Mouse (Mus musculus): Measurements from ENCODE around the gene 1190002N15Rik. TPM values are rescaled to one million over a fixed set of nuclear protein-coding genes. Genes with fewer than 3 reads are reported as not detected.

Gene 1190002N15Rik
- polyA plus RNA-seq, 1 experiment from 2014 or later, result 6.4 TPM

- Histone ChIP-seq H3K4me1 (peaks cover 16% of the 10 kb centered on the region), H3K27me3 (replicated peaks; ENCODE audit: low read depth, poor library complexity, severe bottlenecking) (no peaks in the 10 kb centered on the region), H3K27ac (replicated peaks) (no peak overlapping the region), H3K36me3 (replicated peaks) (no peaks in the 10 kb centered on the region), H3K4me3 (no peak overlapping the region), H3K9me3 (no peaks in the 10 kb centered on the region)
- WGBS, result 65% methylated on average over 10 of the region's 10 CpGs
- DNase-seq (ENCODE audit: low spot score), result no peak
Observed at GRCm38 (mm10) chr9:94540343-94541095, 2.6 kb upstream of the 1190002N15Rik start.

GRCm38 (mm10) chr9:94539346-94539865 lies 1.5 kb upstream of the 1190002N15Rik start:
- Histone ChIP-seq H3K4me3 (peak overlapping the region; percentile 81), H3K9me3 (no peaks in the 10 kb centered on the region), H3K27me3 (replicated peaks; ENCODE audit: low read depth, poor library complexity, severe bottlenecking) (no peaks in the 10 kb centered on the region), H3K27ac (replicated peaks) (peak overlapping the region; percentile 95; the same call in 1 of the 2 replicates), H3K36me3 (replicated peaks) (no peaks in the 10 kb centered on the region), H3K4me1 (peaks cover 22% of the 10 kb centered on the region)
- DNase-seq (ENCODE audit: low spot score), result no peak
- 41% methylated on average over 8 of the region's 8 CpGs for WGBS

- Histone ChIP-seq H3K9me3 (no peaks in the 10 kb centered on the region), H3K4me3 (peak overlapping the region; percentile 81), H3K27ac (replicated peaks) (peak overlapping the region; percentile 95), H3K4me1 (peaks cover 22% of the 10 kb centered on the region), H3K27me3 (replicated peaks; ENCODE audit: low read depth, poor library complexity, severe bottlenecking) (no peaks in the 10 kb centered on the region), H3K36me3 (replicated peaks) (no peaks in the 10 kb centered on the region)
- WGBS, result under 1% methylated on average over 22 of the region's 22 CpGs
- no peak for DNase-seq (ENCODE audit: low spot score)
Observed at GRCm38 (mm10) chr9:94538823-94539143, 902 bp upstream of the 1190002N15Rik start.

DNA sequence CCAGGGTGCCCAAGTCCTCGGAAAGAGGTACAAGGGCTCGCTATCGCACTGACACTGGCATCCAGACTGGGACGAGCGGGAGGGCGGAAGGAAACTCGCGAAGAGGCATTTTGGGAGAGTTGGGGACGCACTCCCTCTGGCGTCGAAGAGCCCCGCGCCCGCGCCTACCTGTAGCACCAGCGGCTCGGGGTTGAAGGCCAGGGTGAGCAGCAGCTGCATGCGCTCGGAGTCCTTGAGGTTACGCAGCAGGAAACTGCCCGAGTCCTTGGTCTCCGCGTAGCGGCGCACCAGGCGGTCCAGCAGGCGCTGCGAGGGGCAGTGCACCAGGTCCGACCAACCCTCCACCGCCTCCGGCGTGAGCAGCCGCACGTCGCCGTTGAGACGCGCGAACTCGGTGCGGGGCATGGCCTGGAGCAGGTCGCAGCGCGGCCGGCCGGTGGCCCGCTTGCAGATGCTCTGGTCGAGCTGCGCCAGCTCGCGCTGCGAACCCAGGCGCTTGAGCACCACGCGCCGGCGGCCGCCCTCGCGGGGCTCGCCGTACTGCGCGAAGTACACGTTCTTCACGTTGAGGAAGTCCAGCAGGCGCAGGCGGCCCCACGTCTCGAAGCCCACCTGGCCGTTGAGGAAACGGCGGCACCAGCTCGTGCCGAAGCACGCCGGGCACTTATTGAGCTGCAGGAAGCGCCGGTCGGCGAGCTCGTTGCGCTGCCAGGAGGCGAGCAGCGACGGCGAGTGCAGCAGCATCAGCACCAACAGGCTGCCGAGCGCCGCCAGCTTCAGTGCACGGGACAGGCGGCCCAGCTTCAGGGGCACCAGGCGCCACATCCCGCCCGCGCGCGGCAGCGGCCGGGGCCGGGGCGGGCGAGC lies 597 bp downstream of the 1190002N15Rik start:
- Histone ChIP-seq H3K4me3 (peak overlapping the region; percentile 81), H3K4me1 (peaks cover 24% of the 10 kb centered on the region), H3K27ac (replicated peaks) (peak overlapping the region; percentile 95), H3K9me3 (no peaks in the 10 kb centered on the region), H3K27me3 (replicated peaks; ENCODE audit: low read depth, poor library complexity, severe bottlenecking) (no peaks in the 10 kb centered on the region), H3K36me3 (replicated peaks) (no peaks in the 10 kb centered on the region)
- under 1% methylated on average over 103 of the region's 103 CpGs for WGBS
- peak; percentile 84 for DNase-seq (ENCODE audit: low spot score)

DNA sequence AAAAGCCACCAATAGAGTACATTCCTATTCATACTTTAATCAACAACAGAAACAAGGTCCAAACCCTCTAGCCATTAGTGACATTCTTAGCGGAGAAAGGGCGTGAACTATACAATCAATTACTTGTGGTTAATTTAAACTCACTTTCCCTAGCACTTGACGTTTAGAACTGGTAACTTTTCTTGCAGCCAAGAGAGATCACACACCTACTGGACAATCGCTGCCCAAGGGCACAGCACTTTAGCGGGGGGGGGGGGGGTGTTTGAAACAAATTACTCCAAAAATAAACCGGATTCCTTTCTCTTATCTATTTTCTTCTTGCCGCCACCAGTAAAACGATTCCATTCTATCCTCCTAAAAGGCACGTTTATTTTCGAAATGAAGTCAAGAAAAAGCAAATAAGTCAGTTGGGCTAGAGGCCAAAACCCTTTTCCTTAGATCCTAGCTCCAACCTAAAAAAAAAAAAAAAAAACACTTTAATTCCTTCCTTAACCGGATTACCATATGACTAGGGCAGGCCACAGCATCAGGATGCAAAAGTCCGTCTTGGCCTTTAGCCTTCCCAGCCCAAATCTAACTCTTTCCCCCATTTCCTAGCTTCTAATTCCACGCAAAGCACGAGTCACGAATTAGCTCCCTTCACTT lies 1.5 kb downstream of the 1190002N15Rik start:
- no peaks in the 10 kb centered on the region for H3K36me3 ChIP-seq (replicated peaks)
- peaks cover 24% of the 10 kb centered on the region for H3K4me1 ChIP-seq
- H3K4me3 ChIP-seq, result peak overlapping the region; percentile 81
- H3K27ac ChIP-seq (replicated peaks), result peak overlapping the region; percentile 95
- no peaks in the 10 kb centered on the region for H3K9me3 ChIP-seq
- WGBS, result 1% methylated on average over 15 of the region's 15 CpGs
- no peak for DNase-seq (ENCODE audit: low spot score)
- H3K27me3 ChIP-seq (replicated peaks; ENCODE audit: low read depth, poor library complexity, severe bottlenecking), result no peaks in the 10 kb centered on the region

DNA sequence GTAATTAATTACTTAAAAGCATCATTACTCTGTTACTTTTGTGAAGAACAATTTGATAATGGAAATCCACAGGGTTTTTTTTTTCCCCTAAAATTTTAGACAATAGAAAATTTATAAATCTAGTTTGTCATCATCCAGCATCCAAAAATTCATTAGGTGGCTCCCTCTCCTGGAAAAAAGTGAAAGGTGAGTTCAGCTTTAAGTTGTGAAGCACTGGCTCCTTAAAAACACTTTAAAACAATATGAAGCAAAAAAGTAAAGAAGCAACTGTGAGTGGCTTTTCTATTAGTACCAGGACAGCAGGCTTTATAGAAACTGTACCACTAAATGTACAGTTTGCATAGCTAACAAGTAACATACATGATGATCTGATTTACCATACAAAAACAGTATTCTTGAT lies 3.1 kb downstream of the 1190002N15Rik start:
- Histone ChIP-seq H3K27me3 (replicated peaks; ENCODE audit: low read depth, poor library complexity, severe bottlenecking) (no peaks in the 10 kb centered on the region), H3K4me3 (peak overlapping the region; percentile 81), H3K36me3 (replicated peaks) (no peaks in the 10 kb centered on the region), H3K9me3 (no peaks in the 10 kb centered on the region), H3K4me1 (peaks cover 31% of the 10 kb centered on the region), H3K27ac (replicated peaks) (no peak overlapping the region)
- no peak for DNase-seq (ENCODE audit: low spot score)

GRCm38 (mm10) chr9:94534226-94534625 lies 3.7 kb downstream of the 1190002N15Rik start:
- Histone ChIP-seq H3K4me1 (peaks cover 28% of the 10 kb centered on the region), H3K27me3 (replicated peaks; ENCODE audit: low read depth, poor library complexity, severe bottlenecking) (no peaks in the 10 kb centered on the region), H3K9me3 (no peaks in the 10 kb centered on the region), H3K36me3 (replicated peaks) (no peaks in the 10 kb centered on the region), H3K4me3 (peak overlapping the region; percentile 16; the same call in 1 of the 2 replicates), H3K27ac (replicated peaks) (no peak overlapping the region)
- DNase-seq (ENCODE audit: low spot score), result no peak
- 69% methylated on average over 2 of the region's 2 CpGs for WGBS

DNA sequence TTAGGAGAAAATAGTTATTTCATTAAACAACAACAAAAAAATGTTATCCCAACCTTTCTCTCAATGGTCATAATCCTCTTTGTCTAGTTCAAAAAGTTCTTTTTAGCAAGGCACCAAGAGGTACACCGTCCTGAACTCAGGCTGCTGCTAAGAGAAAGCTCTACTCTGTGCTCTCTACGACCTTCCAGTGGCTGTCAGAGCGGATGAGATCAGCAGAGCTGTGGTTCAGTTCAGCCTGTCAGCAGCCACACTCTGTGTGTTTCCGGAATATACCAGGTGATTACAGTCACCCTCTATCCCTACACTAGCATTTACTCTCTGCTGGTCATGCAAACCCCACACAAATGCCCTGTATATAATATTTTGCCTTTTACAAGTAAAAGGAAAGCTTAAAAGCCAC lies 4.2 kb downstream of the 1190002N15Rik start:
- H3K27ac ChIP-seq (replicated peaks), result no peak overlapping the region
- 35% methylated on average over 4 of the region's 4 CpGs for WGBS
- no peaks in the 10 kb centered on the region for H3K36me3 ChIP-seq (replicated peaks)
- no peak overlapping the region for H3K4me3 ChIP-seq
- peaks cover 25% of the 10 kb centered on the region for H3K4me1 ChIP-seq
- no peaks in the 10 kb centered on the region for H3K9me3 ChIP-seq
- no peaks in the 10 kb centered on the region for H3K27me3 ChIP-seq (replicated peaks; ENCODE audit: low read depth, poor library complexity, severe bottlenecking)
- no peak for DNase-seq (ENCODE audit: low spot score)

GRCm38 (mm10) chr9:94529987-94530386 lies 7.9 kb downstream of the 1190002N15Rik start:
- H3K27me3 ChIP-seq (replicated peaks; ENCODE audit: low read depth, poor library complexity, severe bottlenecking), result no peaks in the 10 kb centered on the region
- no peaks in the 10 kb centered on the region for H3K9me3 ChIP-seq
- no peak overlapping the region for H3K27ac ChIP-seq (replicated peaks)
- DNase-seq (ENCODE audit: low spot score), result no peak
- peaks cover 12% of the 10 kb centered on the region for H3K4me1 ChIP-seq
- no peak overlapping the region for H3K4me3 ChIP-seq
- H3K36me3 ChIP-seq (replicated peaks), result no peaks in the 10 kb centered on the region

DNA sequence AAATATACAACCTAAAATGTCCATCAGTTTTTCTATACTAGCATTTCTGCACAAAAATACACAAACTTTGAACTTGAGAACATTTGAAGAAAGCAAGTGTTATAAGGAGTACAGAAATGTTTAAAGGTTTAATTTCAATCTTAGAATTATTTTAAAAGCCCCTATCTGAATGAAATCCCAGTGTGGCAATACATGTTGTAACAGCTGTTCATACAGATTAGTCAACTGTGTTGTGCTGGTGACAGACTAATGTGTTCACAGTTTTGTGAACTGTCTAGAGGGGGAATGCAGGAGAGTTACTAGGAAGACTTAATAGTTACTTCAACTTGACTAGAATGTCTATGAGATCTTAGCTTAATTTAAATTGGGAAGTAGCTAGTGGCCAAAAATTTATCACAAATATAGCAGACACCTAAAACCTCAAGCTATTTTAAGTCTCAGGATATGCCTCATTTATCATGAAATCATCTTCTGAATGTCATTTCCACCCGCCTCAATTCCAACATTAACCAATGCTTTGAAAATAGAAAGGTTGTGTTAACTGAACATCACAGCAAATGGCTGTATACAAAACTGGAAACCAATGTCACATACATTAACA lies 8.6 kb downstream of the 1190002N15Rik start:
- no peaks in the 10 kb centered on the region for H3K36me3 ChIP-seq (replicated peaks)
- peaks cover 12% of the 10 kb centered on the region for H3K4me1 ChIP-seq
- H3K4me3 ChIP-seq, result no peak overlapping the region
- no peaks in the 10 kb centered on the region for H3K27me3 ChIP-seq (replicated peaks; ENCODE audit: low read depth, poor library complexity, severe bottlenecking)
- 80% methylated on average over 1 of the region's 1 CpGs for WGBS
- H3K27ac ChIP-seq (replicated peaks), result no peak overlapping the region
- DNase-seq (ENCODE audit: low spot score), result no peak
- no peaks in the 10 kb centered on the region for H3K9me3 ChIP-seq

DNA sequence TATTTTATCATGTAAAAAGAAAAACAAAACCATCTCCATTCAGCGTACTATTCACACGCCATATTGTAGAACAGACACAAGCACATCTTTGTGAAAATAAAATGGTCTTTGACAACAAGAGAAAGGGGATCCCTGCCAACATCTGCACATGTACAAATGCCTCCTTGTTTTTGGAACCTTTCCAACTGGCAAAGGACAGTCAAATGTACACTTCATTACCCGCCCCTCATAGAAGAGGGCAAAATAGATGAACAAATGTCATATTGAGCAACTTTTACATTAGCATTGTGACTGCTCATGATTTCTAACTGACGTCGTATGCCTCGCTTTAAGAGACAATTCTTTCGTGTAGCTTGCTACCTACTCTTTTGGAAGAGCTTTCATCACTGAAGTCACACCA lies 11.4 kb downstream of the 1190002N15Rik start:
- H3K27ac ChIP-seq (replicated peaks), result no peak overlapping the region
- no peaks in the 10 kb centered on the region for H3K36me3 ChIP-seq (replicated peaks)
- no peaks in the 10 kb centered on the region for H3K9me3 ChIP-seq
- H3K27me3 ChIP-seq (replicated peaks; ENCODE audit: low read depth, poor library complexity, severe bottlenecking), result no peaks in the 10 kb centered on the region
- peaks cover 9% of the 10 kb centered on the region for H3K4me1 ChIP-seq
- no peak overlapping the region for H3K4me3 ChIP-seq
- no peak for DNase-seq (ENCODE audit: low spot score)
- WGBS, result 77% methylated on average over 7 of the region's 7 CpGs

DNA sequence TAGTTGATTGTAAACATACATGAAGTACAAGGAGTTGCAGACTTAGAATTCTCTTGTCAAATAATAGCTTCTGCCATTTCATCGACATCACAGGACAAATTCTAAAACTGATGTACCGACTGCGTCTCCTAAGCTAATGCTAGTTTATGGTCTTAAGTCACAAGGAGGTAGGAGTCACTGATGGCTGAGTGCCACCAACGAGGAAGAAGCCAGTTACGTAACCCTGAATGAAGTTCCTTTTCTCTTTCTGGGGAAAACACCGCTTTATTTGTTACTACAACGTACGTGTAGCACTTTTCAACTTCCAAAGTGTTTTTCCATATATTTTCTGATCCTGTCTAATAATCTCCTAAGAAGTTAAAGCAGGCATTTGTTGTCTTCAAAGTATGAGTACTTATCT lies 25.6 kb downstream of the 1190002N15Rik start:
- Histone ChIP-seq H3K4me1 (no peaks in the 10 kb centered on the region), H3K27me3 (replicated peaks; ENCODE audit: low read depth, poor library complexity, severe bottlenecking) (no peaks in the 10 kb centered on the region), H3K36me3 (replicated peaks) (no peaks in the 10 kb centered on the region), H3K27ac (replicated peaks) (no peak overlapping the region), H3K4me3 (no peak overlapping the region), H3K9me3 (no peaks in the 10 kb centered on the region)
- 95% methylated on average over 8 of the region's 8 CpGs for WGBS
- DNase-seq (ENCODE audit: low spot score), result no peak
